Mouse (Mus musculus) limb, embryonic 12.5 days (tissue): ENCODE data around the gene Zfp853. TPM values are rescaled to one million over a fixed set of nuclear protein-coding genes. Genes with fewer than 3 reads are reported as not detected.

ENCODE experiments used
- ATAC-seq: fragments of 200-750 bp; cut with Nextera tagmentation; 2 replicates; pipeline ENCODE4 v1.8.0; 2017; ENCODE audit warnings: low read depth, moderate TSS enrichment; ENCODE audit not compliant: insufficient number of reproducible peaks, insufficient read depth, low FRiP score, low TSS enrichment
- H3K27ac ChIP-seq: fragments of 300-500 bp; sonication (generic); 2 replicates; pipeline ENCODE4 v1.5.1; 2016; ENCODE audit warnings: mild to moderate bottlenecking, moderate library complexity
- H3K27me3 ChIP-seq: fragments of 300-500 bp; sonication (generic); 2 replicates; pipeline ENCODE4 v1.6.1; 2016; ENCODE audit warnings: mild to moderate bottlenecking, moderate library complexity
- H3K36me3 ChIP-seq: fragments of 300-500 bp; sonication (generic); 2 replicates; pipeline ENCODE4 v1.6.1; 2016; ENCODE audit warnings: mild to moderate bottlenecking, moderate library complexity
- H3K4me1 ChIP-seq: fragments of 300-500 bp; sonication (generic); replicated peaks from 2 replicates; pipeline ENCODE4 v1.6.1; 2016
- H3K4me2 ChIP-seq: fragments of 300-500 bp; sonication (generic); 2 replicates; pipeline ENCODE4 v1.6.1; 2016; ENCODE audit warnings: mild to moderate bottlenecking, moderate library complexity
- H3K4me3 ChIP-seq: fragments of 300-500 bp; sonication (generic); replicated peaks from 2 replicates; pipeline ENCODE4 v1.5.1; 2016; ENCODE audit warnings: mild to moderate bottlenecking
- H3K9ac ChIP-seq: fragments of 300-500 bp; sonication (generic); replicated peaks from 2 replicates; pipeline ENCODE4 v1.6.1; 2016; ENCODE audit warnings: mild to moderate bottlenecking, moderate library complexity
- H3K9me3 ChIP-seq: fragments of 300-500 bp; sonication (generic); 2 replicates; pipeline ENCODE4 v1.6.1; 2016; ENCODE audit warnings: mild to moderate bottlenecking, moderate library complexity
- WGBS: fragments of 180-500 bp; shearing (Covaris S2); methylation state at CpG from one replicate; pipeline ENCODE4 v1.1.7; 2016; 5-methylcytosine and 5-hydroxymethylcytosine counted together
- polyA plus RNA-seq: library from polyadenylated mRNA; unstranded; fragments of >200 nt; fragmentation: Nextera tagmentation; extraction: Ambion mirVana; gene quantifications from 2 replicates; pipeline ENCODE4 v1.2.1, GENCODE M21; 2016

Gene Zfp853
- polyA plus RNA-seq, 1 experiment from 2014 or later, result 0.18 TPM

GRCm38 (mm10) chr5:143314730-143315513, 21.5 kb upstream of the Zfp853 start, which contains the start of gene E130309D02Rik:
Gene E130309D02Rik, minus strand, starts transcription at chr5:143315360.
- H3K27ac ChIP-seq, result peak within 1 kb of the TSS; percentile 92
- H3K9me3 ChIP-seq, result no peaks in the 10 kb centered on the region
- under 1% methylated on average over 99 of the region's 101 CpGs for WGBS
- H3K4me2 ChIP-seq, result peak within 1 kb of the TSS; percentile 84
- peak within 1 kb of the TSS; percentile 96 for H3K9ac ChIP-seq
- ATAC-seq, result peak; percentile 67
- peak within 1 kb of the TSS; percentile 85 for H3K4me3 ChIP-seq
- H3K27me3 ChIP-seq, result no peaks in the 10 kb centered on the region
- peaks cover 15% of the 10 kb centered on the region for H3K4me1 ChIP-seq
- H3K36me3 ChIP-seq, result peaks cover 79% of the 10 kb centered on the region

DNA sequence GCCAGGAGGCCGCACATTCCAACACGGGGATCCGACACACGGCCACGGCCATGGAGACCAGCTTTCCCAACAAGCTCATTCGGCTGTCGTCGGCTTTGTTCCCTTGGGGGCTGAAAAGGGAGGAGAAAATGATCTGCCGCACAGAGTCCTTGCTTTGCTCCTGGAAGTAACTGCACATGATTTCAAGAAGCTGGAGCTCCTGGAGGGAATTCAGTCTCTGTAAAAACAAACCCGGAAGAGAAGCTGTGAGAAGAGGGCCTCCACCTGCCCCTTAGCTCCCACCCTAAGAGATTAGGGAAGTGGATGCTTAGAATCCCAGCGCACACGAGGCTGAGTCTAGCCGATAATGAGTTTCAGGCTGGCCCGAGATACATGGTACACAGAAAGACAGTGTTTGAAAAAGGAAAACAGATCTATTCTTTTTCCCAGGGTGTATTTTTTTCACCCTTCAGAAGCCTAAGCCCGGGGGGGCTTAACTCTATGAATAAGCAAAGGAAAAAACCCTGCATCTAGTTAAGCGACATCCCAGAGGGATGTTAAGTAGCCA, 20.8 kb upstream of the Zfp853 start:
- H3K4me3 ChIP-seq, result peak overlapping the region; percentile 85
- H3K27me3 ChIP-seq, result no peaks in the 10 kb centered on the region
- peak overlapping the region; percentile 96 for H3K9ac ChIP-seq
- no peaks in the 10 kb centered on the region for H3K9me3 ChIP-seq
- H3K4me2 ChIP-seq, result peak overlapping the region; percentile 84
- H3K36me3 ChIP-seq, result peaks cover 79% of the 10 kb centered on the region
- peak overlapping the region; percentile 92 for H3K27ac ChIP-seq
- ATAC-seq, result no peak
- H3K4me1 ChIP-seq, result peaks cover 15% of the 10 kb centered on the region
- 2% methylated on average over 16 of the region's 16 CpGs for WGBS

DNA sequence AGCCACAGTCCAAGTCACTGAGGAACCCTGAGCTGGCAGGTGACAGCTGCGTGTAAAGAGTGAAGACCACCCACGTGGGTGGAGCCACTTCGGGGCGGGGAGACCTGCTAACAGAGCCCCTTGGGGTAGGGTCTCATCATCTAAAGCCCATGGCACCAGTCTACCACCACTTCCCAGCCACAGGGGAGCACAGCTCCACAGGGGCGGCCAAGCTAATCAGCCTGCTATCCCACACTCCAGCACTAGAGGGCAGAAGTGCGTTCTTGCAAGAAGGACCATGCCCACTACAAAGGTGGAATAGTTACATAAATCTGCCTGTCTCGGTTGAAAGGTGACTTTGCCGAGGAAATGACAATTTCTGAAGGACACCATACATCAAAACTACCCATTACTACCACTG, 18.5 kb upstream of the Zfp853 start:
- no peak for ATAC-seq
- no peak overlapping the region for H3K27ac ChIP-seq
- H3K4me3 ChIP-seq, result no peak overlapping the region
- H3K9me3 ChIP-seq, result no peaks in the 10 kb centered on the region
- H3K27me3 ChIP-seq, result no peaks in the 10 kb centered on the region
- peaks cover 15% of the 10 kb centered on the region for H3K4me1 ChIP-seq
- peaks cover 79% of the 10 kb centered on the region for H3K36me3 ChIP-seq
- H3K4me2 ChIP-seq, result no peak overlapping the region
- no peak overlapping the region for H3K9ac ChIP-seq
- WGBS, result 67% methylated on average over 8 of the region's 8 CpGs

DNA sequence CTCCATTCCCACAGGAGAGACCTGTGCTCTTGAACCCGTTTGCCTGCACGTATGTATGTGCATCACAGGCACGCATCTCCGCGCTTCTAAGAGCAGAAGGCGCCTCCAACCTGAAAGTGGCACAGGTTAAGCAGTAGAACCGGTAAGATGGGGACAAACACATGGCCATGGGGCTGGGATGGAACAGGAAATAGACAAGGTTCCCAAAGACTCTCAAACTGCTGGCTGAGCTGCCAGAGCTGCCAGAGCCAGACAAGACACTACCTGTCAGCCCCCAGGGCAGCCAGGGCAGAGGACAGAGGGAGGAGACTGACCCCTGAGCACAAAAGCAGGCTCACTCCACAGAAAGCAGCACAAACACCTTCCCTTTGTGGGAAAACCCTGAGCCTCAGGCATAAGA, 16.5 kb upstream of the Zfp853 start:
- Histone ChIP-seq H3K4me1 (peaks cover 15% of the 10 kb centered on the region), H3K36me3 (peaks cover 87% of the 10 kb centered on the region), H3K9me3 (no peaks in the 10 kb centered on the region), H3K9ac (no peak overlapping the region), H3K27ac (no peak overlapping the region), H3K27me3 (no peaks in the 10 kb centered on the region), H3K4me3 (no peak overlapping the region), H3K4me2 (no peak overlapping the region)
- 94% methylated on average over 7 of the region's 7 CpGs for WGBS
- ATAC-seq, result no peak

DNA sequence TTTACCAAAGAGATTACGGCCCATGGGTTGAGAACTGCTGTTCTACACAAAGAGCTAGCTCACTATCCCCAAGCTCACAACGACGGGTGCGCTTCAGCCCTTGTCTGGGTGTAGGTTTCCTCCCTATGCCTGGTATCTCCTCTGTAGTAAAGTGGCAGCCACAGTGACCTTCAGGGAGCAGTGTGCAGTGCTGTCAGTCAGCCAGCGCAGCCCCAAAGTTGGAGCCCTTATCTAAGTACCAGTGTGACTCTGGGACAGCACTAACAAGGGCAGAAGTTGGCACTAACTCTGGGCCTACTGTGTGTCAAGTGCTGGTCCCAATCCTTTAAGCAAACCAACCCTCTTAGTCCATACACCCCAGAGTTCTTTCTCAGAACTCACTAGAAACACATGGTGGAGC, 15.4 kb upstream of the Zfp853 start:
- Histone ChIP-seq H3K4me3 (no peak overlapping the region), H3K36me3 (peaks cover 95% of the 10 kb centered on the region), H3K27me3 (no peaks in the 10 kb centered on the region), H3K27ac (no peak overlapping the region), H3K9me3 (no peaks in the 10 kb centered on the region), H3K4me2 (no peak overlapping the region), H3K9ac (no peak overlapping the region), H3K4me1 (peaks cover 10% of the 10 kb centered on the region)
- WGBS, result 92% methylated on average over 5 of the region's 5 CpGs
- ATAC-seq, result no peak

GRCm38 (mm10) chr5:143304251-143304650, 10.8 kb upstream of the Zfp853 start:
- H3K4me1 ChIP-seq, result no peaks in the 10 kb centered on the region
- no peaks in the 10 kb centered on the region for H3K9me3 ChIP-seq
- H3K4me3 ChIP-seq, result no peak overlapping the region
- no peaks in the 10 kb centered on the region for H3K27me3 ChIP-seq
- no peak overlapping the region for H3K9ac ChIP-seq
- H3K4me2 ChIP-seq, result no peak overlapping the region
- no peak overlapping the region for H3K27ac ChIP-seq
- 87% methylated on average over 7 of the region's 7 CpGs for WGBS
- ATAC-seq, result no peak
- peaks cover 97% of the 10 kb centered on the region for H3K36me3 ChIP-seq

DNA sequence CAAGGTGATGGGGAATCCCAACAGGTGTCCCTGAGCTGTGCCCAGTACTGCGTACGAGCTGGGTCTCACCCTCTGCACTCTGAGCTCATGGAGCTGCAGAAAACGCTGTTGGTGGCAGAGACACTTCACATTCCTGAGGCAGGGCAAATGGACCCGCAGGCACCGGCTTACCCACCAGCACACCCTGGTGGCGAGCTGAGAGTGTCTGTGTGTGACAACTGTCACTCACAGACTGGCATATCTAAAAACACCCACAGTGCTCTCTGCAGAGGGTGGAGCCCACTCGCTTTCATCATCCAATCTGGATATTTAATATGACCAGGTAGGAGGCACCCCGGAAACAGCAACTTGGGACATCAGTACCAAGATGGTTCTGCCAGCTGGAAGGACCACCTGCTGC, 7.9 kb upstream of the Zfp853 start:
- Histone ChIP-seq H3K4me1 (no peaks in the 10 kb centered on the region), H3K27me3 (no peaks in the 10 kb centered on the region), H3K27ac (no peak overlapping the region), H3K4me2 (no peak overlapping the region), H3K9ac (no peak overlapping the region), H3K9me3 (no peaks in the 10 kb centered on the region), H3K36me3 (peaks cover 77% of the 10 kb centered on the region), H3K4me3 (no peak overlapping the region)
- 81% methylated on average over 8 of the region's 8 CpGs for WGBS
- no peak for ATAC-seq

GRCm38 (mm10) chr5:143299686-143300085, 6.3 kb upstream of the Zfp853 start:
- Histone ChIP-seq H3K9me3 (0 out of 2 replicates have a peak, but pooled peaks cover 5% of the 10 kb centered on the region), H3K36me3 (peaks cover 61% of the 10 kb centered on the region), H3K4me2 (no peak overlapping the region), H3K4me3 (no peak overlapping the region), H3K27me3 (peaks cover 5% of the 10 kb centered on the region), H3K4me1 (no peaks in the 10 kb centered on the region), H3K9ac (no peak overlapping the region), H3K27ac (no peak overlapping the region)
- no peak for ATAC-seq
- 90% methylated on average over 4 of the region's 4 CpGs for WGBS

GRCm38 (mm10) chr5:143298391-143298790, 5.0 kb upstream of the Zfp853 start:
- Histone ChIP-seq H3K27me3 (peaks cover 18% of the 10 kb centered on the region), H3K4me3 (no peak overlapping the region), H3K4me2 (no peak overlapping the region), H3K4me1 (peaks cover 8% of the 10 kb centered on the region), H3K27ac (no peak overlapping the region), H3K9me3 (0 out of 2 replicates have a peak, but pooled peaks cover 5% of the 10 kb centered on the region), H3K36me3 (peaks cover 51% of the 10 kb centered on the region), H3K9ac (no peak overlapping the region)
- ATAC-seq, result no peak
- WGBS, result 90% methylated on average over 7 of the region's 7 CpGs

GRCm38 (mm10) chr5:143297986-143298385, 4.6 kb upstream of the Zfp853 start:
- Histone ChIP-seq H3K27ac (no peak overlapping the region), H3K4me2 (no peak overlapping the region), H3K9ac (no peak overlapping the region), H3K27me3 (peaks cover 22% of the 10 kb centered on the region), H3K9me3 (0 out of 2 replicates have a peak, but pooled peaks cover 5% of the 10 kb centered on the region), H3K4me1 (peaks cover 9% of the 10 kb centered on the region), H3K36me3 (peaks cover 47% of the 10 kb centered on the region), H3K4me3 (no peak overlapping the region)
- ATAC-seq, result no peak
- WGBS, result 94% methylated on average over 9 of the region's 9 CpGs

GRCm38 (mm10) chr5:143295330-143295729, 1.9 kb upstream of the Zfp853 start:
- no peak overlapping the region for H3K27ac ChIP-seq
- 0 out of 2 replicates have a peak, but pooled peaks cover 5% of the 10 kb centered on the region for H3K9me3 ChIP-seq
- H3K36me3 ChIP-seq, result peaks cover 20% of the 10 kb centered on the region
- no peak overlapping the region for H3K4me2 ChIP-seq
- H3K27me3 ChIP-seq, result peaks cover 48% of the 10 kb centered on the region
- peaks cover 9% of the 10 kb centered on the region for H3K4me1 ChIP-seq
- no peak overlapping the region for H3K9ac ChIP-seq
- 94% methylated on average over 2 of the region's 2 CpGs for WGBS
- ATAC-seq, result no peak
- no peak overlapping the region for H3K4me3 ChIP-seq
